Mouse (Mus musculus): Measurements from ENCODE around the gene Stx18.

The Stx18 gene

DNA sequence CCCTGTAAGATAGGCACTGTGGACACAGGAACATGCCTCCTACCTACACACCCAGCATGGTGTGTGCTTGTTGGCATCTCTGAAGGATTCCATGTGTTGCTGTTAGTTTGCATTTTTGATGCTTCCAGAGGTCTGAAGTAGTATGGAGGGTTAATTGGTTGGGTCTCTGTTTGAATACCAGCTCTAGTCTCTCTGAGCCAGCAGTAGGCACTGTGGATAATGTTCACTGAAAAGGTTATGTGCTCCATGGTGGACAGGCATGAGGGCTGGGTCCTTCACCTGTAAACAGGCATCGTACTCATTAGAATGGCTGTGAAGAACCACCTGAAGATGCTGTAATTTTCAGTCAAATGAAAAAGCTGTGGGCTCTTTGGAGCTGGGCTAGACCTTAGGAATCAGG lies 41.9 kb downstream of the Stx18 start:
- CTCF ChIA-PET: no interaction called here

DNA sequence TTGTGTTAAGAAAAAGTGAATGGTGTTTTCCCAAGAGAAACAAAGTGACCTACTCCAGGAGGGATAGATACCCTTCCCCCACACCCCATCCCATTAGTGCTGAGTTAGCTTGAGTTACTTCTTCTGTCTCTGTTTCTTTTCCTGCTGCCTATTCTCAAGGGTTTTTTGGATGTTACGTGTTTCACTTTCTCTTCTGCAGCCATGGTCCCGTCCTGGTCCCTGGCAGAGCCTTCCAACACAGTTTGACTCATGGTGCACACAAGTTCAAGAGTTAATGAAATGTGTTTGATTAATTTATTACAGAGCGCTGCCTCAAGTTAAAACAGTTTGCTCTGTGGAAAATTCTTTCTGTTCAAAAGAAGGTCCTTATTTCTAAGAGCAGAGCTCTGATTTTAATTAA lies 44.0 kb downstream of the Stx18 start:
- CTCF ChIA-PET: no interaction called here

DNA sequence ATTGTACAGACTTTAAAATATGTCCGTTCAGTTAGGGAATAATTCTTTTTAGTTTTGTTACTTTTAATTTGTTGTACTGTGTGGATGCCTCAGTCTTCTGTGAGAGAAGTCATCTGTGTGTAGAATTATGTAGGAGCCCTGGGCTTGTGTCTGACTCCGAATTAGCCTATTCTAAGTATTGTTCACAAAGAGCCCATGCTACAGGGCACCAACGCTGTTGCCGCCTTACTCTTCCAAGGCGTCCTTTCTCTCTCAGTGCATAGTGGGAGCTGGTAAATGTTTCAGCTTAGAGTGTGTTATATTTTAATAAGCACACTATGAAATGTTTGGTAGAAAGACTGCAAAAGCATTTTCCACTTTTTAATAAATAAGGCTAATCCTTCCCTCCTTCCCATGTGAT lies 44.8 kb downstream of the Stx18 start:
- CTCF ChIA-PET: no interaction called here

DNA sequence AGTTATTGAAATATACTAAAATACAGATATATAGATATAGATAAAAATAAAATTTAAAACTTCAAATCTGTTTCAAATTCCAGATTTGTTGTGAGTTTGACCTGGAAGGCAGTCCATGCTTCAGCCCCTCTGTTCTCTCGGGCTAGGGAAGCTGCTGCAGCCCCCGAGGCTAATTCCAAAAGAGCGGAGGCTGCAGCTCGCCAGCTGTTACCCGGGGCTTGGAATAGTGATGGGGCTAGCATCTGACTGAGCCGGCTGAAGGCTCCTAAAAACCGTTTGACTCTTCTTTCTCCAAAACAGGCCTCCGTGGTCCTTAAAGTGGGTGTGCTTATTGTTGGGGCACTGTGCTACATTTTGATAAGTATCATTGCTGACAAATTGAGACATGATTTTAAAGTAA lies 46.1 kb downstream of the Stx18 start:
- CTCF ChIA-PET: no interaction called here

DNA sequence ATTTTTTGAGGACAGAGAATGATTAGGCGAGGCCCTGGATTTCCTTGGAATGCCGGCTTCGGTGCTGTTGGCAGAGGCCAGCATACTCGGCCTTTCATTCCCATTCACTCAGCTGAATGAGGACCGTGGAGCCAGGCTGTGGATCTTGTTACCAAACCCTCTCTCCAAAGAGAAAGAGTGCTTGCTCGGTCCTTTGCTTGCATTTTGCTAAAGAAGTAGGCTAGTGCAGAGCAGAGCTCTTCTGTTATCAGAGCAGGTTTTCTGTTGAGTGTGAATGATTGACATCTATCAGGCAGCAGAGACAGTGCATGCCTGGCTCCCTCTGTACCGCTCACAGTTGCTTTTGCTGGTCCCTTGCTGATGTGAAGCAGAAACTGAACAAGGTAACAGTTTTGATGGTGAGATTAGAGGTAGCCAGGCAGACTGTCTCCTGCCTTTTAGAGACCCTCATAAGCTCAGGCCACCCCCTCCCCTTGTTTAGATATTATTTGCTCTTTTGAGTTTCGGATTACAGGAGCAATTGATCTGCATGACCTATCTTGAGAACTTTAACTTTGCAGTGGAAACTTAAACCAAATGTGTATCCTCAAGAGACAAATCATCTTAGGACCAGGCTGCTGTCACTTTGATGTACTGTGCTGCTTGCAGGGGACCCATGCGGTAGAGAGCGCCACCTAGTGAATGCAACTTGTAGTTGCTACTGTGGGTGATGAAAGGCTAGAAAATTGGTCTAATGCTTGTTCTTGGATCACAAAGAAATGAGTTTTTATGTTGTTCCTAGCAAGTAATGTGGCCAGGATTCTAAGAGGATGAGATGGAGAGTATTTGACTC lies 47.2 kb downstream of the Stx18 start:
- CTCF ChIA-PET: no interaction called here

DNA sequence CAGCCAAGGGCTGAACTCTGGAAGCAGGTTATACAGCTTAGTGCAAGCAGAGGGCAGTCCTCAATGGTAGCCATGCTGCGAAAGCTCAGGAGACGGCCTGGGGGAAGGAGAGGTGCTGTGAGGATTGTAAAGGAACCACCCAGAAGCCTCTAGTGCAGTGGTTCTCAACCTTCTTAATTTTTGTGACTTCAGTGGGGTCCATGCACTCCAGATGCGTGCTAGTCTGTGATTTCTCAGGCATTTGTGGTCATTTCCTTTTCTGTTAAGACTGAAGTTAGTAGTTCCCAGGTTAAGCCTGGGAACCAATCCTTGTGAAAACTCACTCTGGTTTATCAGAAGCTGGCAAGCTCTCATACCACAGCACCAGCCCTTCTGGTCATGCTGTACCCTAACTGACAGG lies 51.6 kb downstream of the Stx18 start:
- CTCF ChIA-PET: no interaction called here

DNA sequence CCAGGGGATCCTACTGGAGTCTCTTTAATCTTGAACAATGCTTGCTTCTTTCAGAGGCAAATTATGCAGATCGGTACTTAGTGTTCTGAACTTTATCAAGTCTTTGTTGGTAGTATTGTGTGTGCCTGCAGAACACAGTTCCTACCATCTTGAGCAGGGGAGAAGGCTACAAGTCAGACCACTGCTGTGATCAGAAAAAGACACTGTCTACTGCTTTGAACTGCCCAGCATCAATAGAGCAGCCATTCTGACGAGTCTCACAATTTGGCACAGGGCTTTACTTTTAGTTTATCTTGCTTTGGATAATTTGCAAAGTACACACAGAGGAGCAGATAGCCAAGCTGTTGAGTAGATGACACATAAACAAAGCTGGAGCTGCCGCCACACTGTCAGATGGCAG lies 52.0 kb downstream of the Stx18 start:
- CTCF ChIA-PET: no interaction called here

DNA sequence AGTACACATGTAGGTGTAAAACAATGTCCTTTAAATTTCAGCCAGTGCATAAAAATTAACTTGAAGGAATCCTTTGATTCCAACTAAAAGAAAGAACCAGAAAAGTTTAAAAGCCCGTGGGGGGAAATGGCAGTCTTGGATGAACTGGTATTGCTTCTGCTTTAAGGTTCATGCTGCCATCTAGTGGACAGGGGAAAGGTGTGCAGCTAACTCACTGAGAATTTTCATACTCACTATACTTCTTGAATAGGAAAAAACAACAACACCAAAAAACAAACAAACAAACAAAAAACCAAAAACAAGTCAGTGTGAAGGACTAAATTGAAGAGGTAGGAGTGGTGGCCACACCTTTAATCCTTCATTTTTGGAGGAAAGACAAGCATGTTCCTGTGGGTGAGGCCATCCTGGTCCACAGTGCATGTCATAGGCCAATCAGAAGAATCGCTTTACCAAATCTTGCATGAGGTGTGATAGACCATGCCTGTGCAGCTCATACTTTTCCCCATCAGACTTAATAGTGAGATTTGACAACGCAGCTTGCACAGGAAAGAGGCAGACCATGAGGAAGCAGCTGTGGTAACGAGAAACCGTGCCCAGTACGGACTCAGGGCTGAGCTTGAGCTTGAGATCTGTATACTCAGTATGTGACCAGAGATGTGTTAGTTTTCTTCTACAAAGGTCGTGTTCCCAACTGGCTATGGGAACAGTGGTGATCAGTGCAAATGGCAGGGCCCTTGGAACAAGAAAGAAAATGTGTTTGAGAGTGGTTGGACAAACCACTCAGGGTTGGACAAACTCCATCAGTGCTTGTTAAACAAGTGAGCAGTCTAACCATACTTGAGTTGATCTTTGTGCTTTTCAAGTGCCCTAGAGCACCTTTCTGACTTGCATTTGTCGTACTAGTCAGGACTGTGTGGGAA lies 52.8 kb downstream of the Stx18 start:
- CTCF ChIA-PET: no interaction called here

DNA sequence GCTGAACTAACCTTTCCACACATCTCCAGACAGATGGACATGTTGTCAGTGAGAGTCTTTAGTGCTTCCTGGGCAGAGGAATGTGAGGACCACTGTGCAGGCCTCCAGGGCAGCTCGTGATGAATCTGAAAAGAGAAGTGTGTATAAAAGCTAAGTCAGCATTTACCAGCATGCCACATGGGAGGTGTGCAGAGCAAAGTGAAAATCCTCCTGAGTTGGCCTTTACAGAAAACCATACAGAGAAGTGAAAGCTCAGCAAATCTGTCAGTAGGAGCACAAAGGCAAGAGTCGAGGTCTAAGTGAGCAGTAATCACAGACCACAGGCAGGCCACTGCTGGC lies 53.4 kb downstream of the Stx18 start:
- CTCF ChIA-PET: no interaction called here

DNA sequence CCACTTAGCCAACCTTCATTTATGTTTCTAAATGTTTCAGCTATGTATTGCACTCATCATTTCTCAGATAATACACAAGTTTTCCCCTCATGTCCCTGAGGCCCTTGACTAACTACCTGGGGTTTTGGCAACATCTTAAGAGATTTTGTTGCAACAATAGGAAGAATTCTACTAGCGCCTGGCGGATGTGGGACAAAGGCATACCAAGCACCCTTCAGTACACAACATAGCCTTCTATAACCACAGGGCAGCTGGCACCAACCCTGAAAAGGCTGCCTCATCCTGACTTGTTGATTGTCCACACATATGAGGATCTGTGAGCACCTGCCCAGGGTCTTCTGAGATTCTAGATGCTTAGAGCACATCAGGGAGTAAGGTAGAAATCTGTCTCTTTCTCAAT lies 55.8 kb downstream of the Stx18 start:
- CTCF ChIA-PET: no interaction called here

DNA sequence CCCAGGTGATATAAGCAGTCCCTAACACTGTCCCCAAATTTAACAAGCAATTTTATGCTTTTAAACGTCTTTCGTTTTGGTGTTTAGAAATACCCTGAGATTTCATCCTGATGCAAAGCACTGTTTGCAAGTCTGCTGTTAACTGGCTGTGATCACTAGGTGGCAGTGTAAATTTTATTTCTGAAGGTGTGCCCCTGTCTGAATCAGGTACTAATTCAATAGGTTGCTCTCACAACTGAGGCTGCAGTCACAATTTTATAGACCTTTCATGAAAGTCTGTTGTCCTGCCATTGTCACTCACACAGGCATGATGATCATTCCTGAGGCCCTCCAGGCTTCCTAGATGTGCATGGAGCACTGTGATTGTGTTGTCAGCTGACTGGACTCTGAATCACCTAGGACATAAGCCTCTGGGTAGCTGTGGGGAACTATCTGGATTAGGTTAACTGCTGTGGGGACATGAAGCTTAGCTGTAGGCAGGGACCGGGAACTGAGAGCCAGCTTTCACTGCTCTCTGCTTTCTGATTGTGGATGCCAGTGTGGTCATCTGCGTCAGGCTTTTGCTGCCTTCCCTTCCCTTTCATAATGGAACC lies 59.1 kb downstream of the Stx18 start:
- CTCF ChIA-PET: no interaction called here

DNA sequence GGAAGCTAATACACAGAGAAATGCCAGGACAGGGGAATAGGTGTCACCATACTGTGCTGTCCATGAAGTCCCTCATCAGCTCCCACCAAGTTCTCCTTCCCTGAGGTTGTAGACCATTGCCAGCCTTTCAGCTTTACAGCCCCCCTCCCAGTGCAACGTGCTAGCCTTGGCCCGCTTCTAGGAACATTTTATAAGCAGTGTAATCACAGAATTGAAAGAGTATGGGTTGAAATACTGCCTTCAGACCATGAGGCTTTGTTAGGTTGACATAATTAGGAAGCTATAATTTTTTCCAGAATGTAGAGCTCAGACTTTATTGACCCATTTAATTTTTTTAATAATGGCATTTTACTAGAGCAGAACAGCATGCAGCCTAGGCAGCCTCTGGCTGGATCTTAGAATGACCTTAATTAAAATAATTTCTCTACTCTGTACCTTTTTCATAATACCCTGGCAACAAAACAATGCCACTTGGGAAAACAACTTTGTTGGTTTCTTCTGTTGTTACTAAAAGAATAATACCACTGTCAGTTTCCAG lies 60.7 kb downstream of the Stx18 start:
- CTCF ChIA-PET: no interaction called here

DNA sequence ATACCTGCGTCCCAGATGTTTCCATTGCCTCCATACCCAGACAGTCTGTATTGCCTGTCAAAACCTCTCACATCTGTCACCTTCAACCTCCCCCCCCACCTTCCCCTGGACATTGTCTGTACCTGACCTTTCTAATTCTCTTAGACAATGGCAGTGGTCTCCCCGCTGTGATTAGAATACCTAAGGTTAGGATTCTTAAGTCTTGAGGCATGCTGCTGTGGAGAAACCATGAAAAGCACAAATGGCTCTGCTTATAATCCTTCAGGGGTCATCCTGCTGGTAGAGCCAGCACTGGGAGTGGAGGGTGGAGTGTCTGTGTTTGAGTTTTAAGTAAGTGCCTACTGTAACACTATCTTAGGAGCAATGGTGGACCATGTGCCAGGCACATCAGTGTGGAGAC lies 64.4 kb downstream of the Stx18 start:
- CTCF ChIA-PET: no interaction called here

DNA sequence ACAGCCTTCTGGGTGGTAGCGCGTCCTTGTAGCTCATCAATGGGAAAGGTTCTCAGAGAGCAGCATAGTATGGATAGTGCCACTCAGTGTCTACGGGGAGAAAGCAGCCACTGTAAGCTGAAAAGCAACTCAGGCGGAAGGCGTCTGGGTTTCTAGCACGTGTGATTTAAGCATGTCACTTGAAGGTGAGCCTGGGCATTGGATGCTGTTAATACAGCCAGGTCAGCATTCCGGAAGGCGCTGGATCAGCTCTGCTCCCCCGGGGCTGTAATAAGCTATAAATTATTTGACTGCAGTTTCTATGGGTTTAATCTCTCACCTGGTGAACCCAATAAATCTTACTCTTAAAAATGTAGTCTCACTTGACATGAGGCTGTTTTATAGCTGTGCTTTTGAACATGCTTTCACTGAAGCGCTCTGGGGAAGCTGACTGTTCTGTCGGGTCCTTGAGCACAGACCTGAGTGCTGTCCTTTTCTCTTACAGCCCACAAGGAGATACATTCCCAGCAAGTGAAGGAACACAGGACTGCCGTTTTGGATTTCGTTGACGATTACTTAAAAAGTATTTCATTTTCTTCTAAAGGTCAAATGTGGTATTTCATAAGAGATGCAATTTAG lies 67.6 kb downstream of the Stx18 start:
- CTCF ChIA-PET: no interaction called here

DNA sequence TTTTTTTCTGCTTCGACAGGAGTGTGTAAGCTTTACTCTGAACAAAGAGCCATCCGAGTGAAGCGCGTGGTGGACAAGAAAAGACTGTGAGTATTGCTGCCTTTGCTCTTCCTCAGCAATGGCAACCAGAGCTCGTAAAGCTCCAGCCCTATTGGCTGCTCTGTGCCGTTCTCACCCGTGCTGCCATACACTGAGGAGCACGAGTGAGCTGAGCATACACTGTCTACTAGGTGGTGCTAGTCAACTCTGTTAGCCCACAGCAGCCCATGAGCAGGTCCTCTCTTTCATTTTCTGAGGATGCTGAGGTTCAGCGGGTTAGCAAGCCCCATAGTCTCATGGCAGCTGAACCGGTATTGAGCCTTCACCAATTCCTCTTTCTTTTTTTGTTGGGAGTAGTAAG lies 68.3 kb downstream of the Stx18 start:
- CTCF ChIA-PET: no interaction called here

DNA sequence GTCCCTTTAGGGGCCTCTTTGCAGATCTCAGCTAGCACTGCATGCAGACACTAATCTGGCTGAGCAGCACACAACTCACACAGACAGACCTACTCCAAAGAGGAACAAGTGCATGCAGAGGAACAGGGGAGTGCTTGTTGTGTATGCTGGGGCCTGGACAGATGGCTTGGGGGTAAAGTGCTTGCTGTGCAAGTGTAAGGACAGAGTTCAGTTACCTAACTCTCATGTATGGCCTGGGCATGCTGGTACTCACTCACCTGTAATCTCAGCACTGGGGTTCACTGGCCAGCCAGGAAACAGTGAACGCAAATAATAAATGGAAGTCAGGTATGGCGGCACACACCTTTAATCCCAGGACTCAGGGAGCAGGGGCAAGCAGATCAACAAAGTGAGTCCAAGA lies 76.0 kb downstream of the Stx18 start:
- CTCF ChIA-PET: no interaction called here

DNA sequence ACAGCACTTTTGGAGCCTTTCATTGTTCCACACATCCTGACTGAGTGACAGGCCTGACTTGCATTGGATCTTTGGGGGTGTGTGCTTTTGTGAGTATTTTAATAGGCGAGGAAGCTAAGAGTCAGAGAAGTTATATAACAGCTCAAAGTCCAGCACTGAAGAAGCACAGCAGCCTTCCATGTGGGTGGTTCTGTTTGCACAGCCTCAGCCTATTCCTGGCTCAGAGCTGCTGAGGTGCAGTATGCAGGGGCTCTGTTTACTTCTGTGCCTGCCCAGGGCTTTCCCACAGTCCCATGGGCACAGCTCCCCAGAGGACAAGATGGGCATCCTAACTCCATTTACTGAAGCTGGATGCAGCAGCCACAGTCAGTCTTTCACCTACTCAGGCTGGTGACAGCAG lies 78.5 kb downstream of the Stx18 start:
- CTCF ChIA-PET: no interaction called here

DNA sequence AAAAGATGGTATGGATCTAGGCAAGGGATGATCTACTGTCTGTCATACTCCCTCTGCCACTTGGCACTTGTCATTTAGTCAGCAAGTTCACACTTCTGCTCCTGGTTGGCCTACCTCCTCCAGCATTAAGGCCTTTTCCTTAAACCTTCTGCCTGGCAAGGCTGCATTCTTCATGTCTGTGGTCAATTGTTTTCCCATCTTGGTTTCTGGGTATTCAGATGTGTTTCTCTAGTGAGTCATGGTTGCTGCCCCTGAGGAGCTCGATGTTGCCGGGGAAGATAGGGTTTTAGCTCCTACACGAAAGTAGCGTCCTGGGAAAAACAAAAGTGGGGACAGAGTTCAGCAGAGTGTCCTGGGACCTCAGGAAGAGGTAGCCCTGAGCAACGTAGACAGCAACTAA lies 80.7 kb downstream of the Stx18 start:
- CTCF ChIA-PET: no interaction called here

DNA sequence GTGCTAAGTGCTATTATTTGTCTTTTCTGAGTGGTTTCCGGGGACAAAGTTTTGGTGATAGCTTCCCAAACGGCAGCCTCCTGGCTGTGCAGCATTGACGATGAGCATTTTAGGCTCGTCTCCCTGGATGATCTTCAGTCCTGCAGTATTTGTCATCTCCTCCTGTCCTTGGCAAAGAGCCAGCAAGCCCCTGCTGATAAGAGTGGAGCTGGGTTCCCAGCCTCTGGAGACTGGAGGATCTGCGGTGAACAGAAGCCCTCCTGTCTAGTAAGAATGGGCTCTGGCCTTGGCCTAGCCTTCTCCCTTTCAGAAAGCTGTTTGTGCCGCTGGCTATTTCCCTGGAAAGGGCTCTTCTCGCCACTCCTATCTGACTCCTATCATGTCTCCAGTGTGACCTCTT lies 83.2 kb downstream of the Stx18 start:
- CTCF ChIA-PET: no interaction called here

DNA sequence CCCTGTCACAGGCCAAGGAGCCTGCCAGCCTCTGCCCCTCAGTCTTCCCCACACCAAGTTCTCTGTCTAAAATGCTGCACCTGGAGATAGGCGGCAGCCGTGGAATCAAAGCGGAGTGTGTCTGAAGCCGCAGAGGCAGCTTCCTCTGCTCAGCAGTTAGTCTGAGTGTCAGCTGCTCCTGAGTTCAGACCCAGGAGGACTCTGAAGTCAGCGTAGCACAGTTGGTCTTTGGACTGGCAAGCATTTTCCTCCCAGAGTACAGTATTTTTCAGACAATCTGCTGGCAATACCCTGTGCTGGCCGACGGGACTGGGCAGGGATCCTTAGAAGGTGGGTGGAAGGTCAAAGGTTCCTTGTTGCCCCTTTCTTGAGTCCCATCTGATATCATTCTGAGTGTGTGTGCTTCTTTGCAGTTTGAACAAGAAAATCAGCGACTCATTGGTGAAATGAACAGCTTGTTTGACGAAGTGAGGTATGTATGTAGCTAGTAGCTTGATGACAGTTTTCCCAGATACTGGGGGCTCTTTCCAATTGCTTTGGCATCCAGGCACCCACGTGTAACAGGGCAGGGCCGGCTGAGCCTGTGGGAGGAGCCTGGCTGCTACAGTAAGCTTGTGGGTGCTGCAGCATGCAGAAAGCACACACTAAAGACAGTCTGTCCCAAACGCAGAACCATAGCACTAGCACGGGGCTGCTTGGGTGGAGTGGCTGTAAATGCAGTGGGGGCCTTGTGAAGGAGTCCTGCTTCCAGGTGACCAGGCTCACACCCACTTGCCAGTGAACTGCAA lies 88.2 kb downstream of the Stx18 start:
- CTCF ChIA-PET: no interaction called here

DNA sequence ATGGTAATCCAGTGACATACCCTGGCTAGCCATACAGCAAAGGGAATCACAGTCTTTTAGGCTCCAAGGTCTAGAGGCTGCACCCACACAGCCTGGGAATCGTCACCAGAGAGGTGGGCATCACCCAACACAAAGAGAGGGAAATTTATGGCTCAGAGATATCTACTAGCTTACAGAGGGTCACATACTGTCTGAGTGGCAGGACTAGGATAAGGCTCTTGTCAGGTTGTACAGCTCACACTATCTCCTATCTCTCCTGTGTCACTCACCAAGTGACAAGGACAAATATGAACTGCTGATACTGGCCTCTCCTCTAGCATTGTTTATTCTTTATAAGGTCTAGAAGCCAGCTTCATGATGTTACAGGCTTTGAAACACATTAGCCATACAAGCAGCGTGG lies 90.8 kb downstream of the Stx18 start:
- CTCF ChIA-PET: no interaction called here

DNA sequence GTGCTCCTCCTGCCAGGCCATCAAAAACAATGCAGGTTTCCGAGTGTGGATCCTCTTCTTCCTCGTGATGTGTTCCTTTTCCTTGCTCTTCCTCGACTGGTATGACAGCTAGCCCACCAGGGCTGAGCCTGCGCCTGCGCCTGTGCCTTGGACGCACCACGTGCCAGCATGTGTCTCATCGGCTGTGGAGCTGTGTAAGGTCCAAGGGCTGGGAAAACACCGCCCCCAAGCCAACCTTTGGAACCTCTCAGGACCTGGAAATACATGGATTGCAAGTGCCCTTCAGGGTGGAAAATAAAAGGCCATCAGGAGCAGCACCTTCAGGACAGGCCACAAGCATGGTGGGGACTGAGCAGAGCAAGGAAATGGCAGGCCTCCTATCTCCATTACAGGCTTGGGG lies 97.7 kb downstream of the Stx18 start:
- CTCF ChIA-PET: no interaction called here
